Mouse (Mus musculus) forebrain, embryonic 16.5 days (tissue): Measurements from ENCODE around the gene Fstl1. TPM values are rescaled to one million over a fixed set of nuclear protein-coding genes. Genes with fewer than 3 reads are reported as not detected.
A peak's percentile ranks its signal among the peaks of the same experiment; 100 is the strongest.

Experiments
- ATAC-seq: fragments of 200-750 bp; cut with Nextera tagmentation; 2 replicates; pipeline ENCODE4 v1.8.0; 2017; ENCODE audit warnings: mild to moderate bottlenecking, moderate library complexity
- H3K27ac ChIP-seq: fragments of 300-500 bp; sonication (generic); 2 replicates; pipeline ENCODE4 v1.5.1; 2014; ENCODE audit warnings: low read length, control low read depth
- H3K27me3 ChIP-seq: fragments of 300-500 bp; sonication (generic); replicated peaks from 2 replicates; pipeline ENCODE4 v1.6.1; 2014; ENCODE audit warnings: low read length; ENCODE audit not compliant: control insufficient read depth, insufficient read depth
- H3K36me3 ChIP-seq: fragments of 300-500 bp; sonication (generic); 2 replicates; pipeline ENCODE4 v1.6.1; 2014; ENCODE audit not compliant: control insufficient read depth, insufficient read depth
- H3K4me1 ChIP-seq: fragments of 300-500 bp; sonication (generic); replicated peaks from 2 replicates; pipeline ENCODE4 v1.6.1; 2014; ENCODE audit warnings: low read length; ENCODE audit not compliant: control insufficient read depth, insufficient read depth
- H3K4me2 ChIP-seq: fragments of 300-500 bp; sonication (generic); 2 replicates; pipeline ENCODE4 v1.6.1; 2014; ENCODE audit warnings: mild to moderate bottlenecking, low read length, control low read depth
- H3K4me3 ChIP-seq: fragments of 300-500 bp; sonication (generic); replicated peaks from 2 replicates; pipeline ENCODE4 v1.5.1; 2014; ENCODE audit warnings: mild to moderate bottlenecking, low read length, control low read depth
- H3K9ac ChIP-seq: fragments of 300-500 bp; sonication (generic); replicated peaks from 2 replicates; pipeline ENCODE4 v1.6.1; 2014; ENCODE audit warnings: low read depth, low read length, control low read depth
- H3K9me3 ChIP-seq: fragments of 300-500 bp; sonication (generic); 2 replicates; pipeline ENCODE4 v1.6.1; 2016; ENCODE audit warnings: low read length; ENCODE audit not compliant: control insufficient read depth
- WGBS: fragments of 180-500 bp; shearing (Covaris S2); extraction: QIAGEN DNeasy Blood & Tissue Kit; methylation state at CpG from one replicate; pipeline ENCODE4 v1.1.7; 2014; 5-methylcytosine and 5-hydroxymethylcytosine counted together
- polyA plus RNA-seq: library from polyadenylated mRNA; unstranded; fragments of >200 nt; fragmentation: Nextera tagmentation; extraction: Ambion mirVana; gene quantifications from 2 replicates; pipeline ENCODE4 v1.2.1, GENCODE M21; 2015

Fstl1 gene
- polyA plus RNA-seq, 1 experiment from 2014 or later = 75.6 TPM

DNA sequence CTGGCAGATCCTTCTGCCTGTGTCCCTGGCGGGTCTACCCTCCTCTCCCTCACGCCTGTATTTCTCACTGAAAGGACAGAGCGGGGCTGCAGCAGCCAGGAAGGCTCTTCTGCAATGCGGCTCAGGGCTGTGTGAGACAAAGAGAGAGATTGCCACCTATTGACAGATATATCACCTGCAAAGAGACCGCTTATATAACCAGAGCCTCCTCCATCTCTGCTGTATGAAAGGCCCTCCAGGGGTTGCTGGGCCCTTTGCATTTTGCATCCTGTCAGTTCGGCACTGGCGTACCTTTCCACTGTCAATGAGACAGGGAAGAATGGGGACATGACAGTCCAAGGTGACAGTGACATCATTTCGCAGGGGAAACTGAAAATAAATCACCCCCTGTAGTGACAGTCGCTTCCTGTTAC lies 35.8 kb downstream of the Fstl1 start:
- Histone ChIP-seq H3K27ac (no peak overlapping the region), H3K4me1 (peaks cover 26% of the 10 kb centered on the region), H3K9ac (0 out of 2 replicates have a peak overlapping the region, but pooled peaks have one; percentile 26), H3K4me3 (no peak overlapping the region), H3K9me3 (no peaks in the 10 kb centered on the region), H3K27me3 (no peaks in the 10 kb centered on the region), H3K36me3 (no peaks in the 10 kb centered on the region), H3K4me2 (no peak overlapping the region)
- peak; percentile 63 for ATAC-seq
- WGBS = 52% methylated on average over 9 of the region's 9 CpGs

DNA sequence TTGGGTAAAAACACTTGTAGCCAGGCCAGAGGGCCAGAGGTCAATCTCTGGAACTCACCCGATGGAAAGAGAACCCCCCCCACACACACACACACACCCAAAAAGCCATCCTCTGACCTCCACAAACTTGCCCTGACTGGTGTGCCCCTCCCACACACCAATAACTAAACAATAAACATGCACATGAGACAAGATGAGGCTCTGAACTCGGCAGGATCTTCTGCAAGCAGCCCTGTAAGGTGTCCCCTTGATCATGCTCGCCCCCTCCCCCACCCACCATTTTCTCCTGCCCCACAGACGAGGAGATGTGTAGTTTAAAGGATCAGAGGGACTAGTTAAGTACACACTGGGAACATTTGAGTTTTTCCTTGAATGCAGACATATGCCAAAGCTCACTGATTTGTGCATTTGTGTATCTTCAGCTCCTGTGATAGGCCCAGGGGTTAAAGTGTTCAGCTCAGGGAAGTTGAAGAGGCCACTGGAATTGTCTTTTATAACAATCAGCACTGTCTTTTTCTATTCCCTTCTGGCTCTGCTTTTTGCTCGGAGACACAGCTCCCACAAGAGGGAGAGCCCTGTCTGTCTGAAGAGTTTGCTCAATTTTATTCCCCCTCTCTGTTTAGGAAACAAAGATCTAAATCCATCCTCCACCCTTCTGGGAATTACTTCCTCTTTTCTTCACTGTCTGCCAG lies 37.2 kb downstream of the Fstl1 start:
- Histone ChIP-seq H3K27ac (peak overlapping the region; percentile 84), H3K4me2 (peak overlapping the region; percentile 36), H3K4me3 (0 out of 2 replicates have a peak overlapping the region, but pooled peaks have one; percentile 3), H3K36me3 (no peaks in the 10 kb centered on the region), H3K4me1 (peaks cover 26% of the 10 kb centered on the region), H3K27me3 (no peaks in the 10 kb centered on the region), H3K9ac (peak overlapping the region; percentile 32), H3K9me3 (no peaks in the 10 kb centered on the region)
- 40% methylated on average over 5 of the region's 5 CpGs for WGBS
- peak; percentile 19 for ATAC-seq

DNA sequence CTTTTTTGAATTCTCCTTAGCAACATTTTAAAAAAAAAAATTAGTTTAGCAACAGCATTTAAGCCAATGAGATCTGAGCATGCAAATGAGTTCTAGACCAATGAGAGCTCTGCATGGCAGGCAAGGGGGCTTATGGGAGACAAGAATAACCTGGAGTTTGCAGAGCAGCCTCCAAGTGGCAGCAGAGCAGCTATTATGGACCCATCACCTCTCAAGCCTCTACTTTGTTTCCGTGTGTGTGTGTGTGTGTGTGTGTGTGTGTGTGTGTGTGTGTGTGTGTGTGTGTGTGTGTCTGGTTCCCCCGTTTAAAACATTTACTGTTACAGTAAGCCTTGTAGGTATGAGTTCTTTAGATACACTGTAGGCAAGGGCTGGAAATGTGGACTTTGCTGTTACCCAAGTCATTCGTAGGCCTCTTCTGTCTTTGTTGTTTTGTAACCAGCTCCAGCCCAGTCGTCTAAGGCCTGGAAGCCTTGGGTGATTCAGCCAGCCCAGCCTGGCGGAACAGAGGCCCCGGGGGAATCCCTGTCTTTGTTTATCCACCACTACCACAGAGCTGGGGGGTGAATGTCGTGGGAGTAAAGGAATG lies 37.8 kb downstream of the Fstl1 start:
- peaks cover 19% of the 10 kb centered on the region for H3K4me1 ChIP-seq
- peak overlapping the region; percentile 36 for H3K4me2 ChIP-seq
- H3K4me3 ChIP-seq = no peak overlapping the region
- H3K27me3 ChIP-seq = no peaks in the 10 kb centered on the region
- H3K36me3 ChIP-seq = no peaks in the 10 kb centered on the region
- 18% methylated on average over 7 of the region's 7 CpGs for WGBS
- no peak overlapping the region; the same call in 1 of the 2 replicates for H3K9ac ChIP-seq
- peak; percentile 96 for ATAC-seq
- no peaks in the 10 kb centered on the region for H3K9me3 ChIP-seq
- H3K27ac ChIP-seq = peak overlapping the region; percentile 73; the same call in 1 of the 2 replicates

DNA sequence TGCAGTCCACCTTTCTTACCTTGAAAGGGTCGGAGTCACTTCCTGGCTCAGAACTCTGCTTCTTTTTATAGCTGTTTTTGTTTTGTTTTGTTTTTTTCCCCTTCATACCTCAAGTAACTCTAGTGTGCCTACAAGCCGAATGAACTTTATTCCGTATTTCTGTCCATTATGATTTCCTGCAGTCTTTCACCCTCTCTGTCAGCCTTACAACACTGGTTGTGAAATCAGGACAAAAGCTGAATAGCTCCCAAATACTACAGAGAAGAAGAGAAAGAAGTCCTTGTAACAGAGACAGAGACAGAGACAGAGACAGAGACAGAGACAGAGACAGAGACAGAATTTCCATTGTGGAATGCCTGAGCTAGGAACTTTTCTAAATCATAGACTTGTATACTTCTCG lies 41.3 kb downstream of the Fstl1 start:
- Histone ChIP-seq H3K4me3 (no peak overlapping the region), H3K4me1 (peaks cover 11% of the 10 kb centered on the region), H3K9ac (no peak overlapping the region), H3K9me3 (no peaks in the 10 kb centered on the region), H3K27me3 (no peaks in the 10 kb centered on the region), H3K27ac (no peak overlapping the region), H3K4me2 (no peak overlapping the region), H3K36me3 (0 out of 2 replicates have a peak, but pooled peaks cover under 1% of the 10 kb centered on the region)
- WGBS = 91% methylated on average over 4 of the region's 4 CpGs
- ATAC-seq = no peak

DNA sequence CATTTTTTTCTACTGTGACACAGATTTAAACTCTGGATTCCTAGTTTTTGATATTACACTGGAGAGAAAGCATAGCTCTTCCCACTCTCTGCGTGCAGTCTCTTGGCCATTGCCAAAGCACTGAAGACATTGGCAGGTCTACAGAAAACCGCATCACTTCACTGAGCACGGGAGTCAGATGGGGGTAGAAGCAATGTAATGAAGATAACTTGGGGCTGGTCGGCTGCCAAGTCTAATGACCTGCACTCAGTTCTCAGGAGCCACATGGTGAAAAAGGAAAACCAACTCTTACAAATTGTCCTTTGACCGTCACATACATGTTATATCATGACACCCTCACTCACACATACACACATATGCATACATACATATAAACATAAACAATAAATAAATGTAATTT lies 47.3 kb downstream of the Fstl1 start:
- no peaks in the 10 kb centered on the region for H3K4me1 ChIP-seq
- no peak overlapping the region for H3K4me2 ChIP-seq
- H3K9ac ChIP-seq = no peak overlapping the region
- no peaks in the 10 kb centered on the region for H3K9me3 ChIP-seq
- H3K36me3 ChIP-seq = peaks cover 12% of the 10 kb centered on the region; the same call in 1 of the 2 replicates
- no peaks in the 10 kb centered on the region for H3K27me3 ChIP-seq
- H3K4me3 ChIP-seq = no peak overlapping the region
- no peak for ATAC-seq
- WGBS = 66% methylated on average over 5 of the region's 5 CpGs
- no peak overlapping the region for H3K27ac ChIP-seq

DNA sequence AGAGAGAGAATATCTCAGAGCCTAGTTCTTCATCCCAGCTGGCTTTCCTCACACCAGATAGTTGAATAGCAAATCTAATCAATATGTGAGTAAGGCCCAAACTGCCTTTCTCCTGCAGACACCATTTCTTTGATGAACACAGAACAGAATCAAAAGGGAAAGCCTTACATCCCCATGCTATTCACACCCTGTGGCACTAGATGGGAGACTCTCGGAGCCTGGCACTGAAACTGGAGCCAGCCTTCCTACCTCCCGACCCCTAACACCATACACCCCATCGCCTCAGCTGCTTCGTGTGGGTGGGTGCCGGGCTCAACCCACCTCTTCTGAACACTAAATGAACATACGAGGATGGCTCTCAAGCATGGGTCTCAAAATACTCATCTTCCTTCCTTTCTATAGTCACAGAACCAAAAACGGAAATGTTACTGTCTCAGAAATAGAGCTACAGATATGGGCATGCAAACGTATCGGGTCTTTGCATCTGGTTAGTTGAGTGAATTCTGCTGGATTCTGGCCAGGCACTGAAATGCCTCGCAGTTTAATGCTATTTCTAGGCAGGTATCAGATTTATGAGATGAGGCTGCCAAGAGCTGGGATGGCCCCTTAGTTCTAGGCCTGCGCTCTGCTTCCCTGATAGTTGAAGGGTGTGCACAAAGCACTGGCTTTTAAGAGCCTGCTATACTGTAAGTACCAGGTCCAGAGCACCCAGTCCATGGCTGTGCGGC lies 48.3 kb downstream of the Fstl1 start:
- WGBS = 92% methylated on average over 12 of the region's 12 CpGs
- H3K9me3 ChIP-seq = no peaks in the 10 kb centered on the region
- H3K27ac ChIP-seq = no peak overlapping the region
- no peak for ATAC-seq
- H3K9ac ChIP-seq = no peak overlapping the region
- no peaks in the 10 kb centered on the region for H3K27me3 ChIP-seq
- no peak overlapping the region for H3K4me3 ChIP-seq
- H3K36me3 ChIP-seq = peaks cover 13% of the 10 kb centered on the region; the same call in 1 of the 2 replicates
- no peaks in the 10 kb centered on the region for H3K4me1 ChIP-seq
- no peak overlapping the region for H3K4me2 ChIP-seq

DNA sequence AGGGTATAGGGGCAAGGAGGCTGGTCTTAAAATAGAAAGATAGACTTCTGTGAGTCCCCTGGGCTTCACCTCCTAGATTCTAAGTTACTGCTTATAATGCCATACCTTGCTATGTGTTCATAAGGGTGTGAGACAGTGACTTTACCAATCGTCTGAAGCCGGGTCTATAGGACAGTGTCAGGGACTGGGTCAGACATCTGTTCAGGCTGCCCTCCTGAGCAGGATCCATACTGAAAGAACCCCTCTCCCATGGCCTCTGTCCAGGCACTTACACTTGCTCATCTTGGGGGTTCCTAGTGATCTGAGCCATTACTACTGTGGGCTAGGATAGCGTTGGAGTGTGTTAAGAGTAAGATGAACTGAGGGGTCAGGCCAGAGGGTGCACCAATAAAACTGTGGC lies 49.6 kb downstream of the Fstl1 start:
- Histone ChIP-seq H3K4me2 (no peak overlapping the region), H3K27ac (no peak overlapping the region), H3K4me3 (no peak overlapping the region), H3K4me1 (no peaks in the 10 kb centered on the region), H3K9ac (no peak overlapping the region), H3K9me3 (no peaks in the 10 kb centered on the region), H3K27me3 (no peaks in the 10 kb centered on the region), H3K36me3 (peaks cover 13% of the 10 kb centered on the region; the same call in 1 of the 2 replicates)
- 97% methylated on average over 3 of the region's 3 CpGs for WGBS
- ATAC-seq = no peak

DNA sequence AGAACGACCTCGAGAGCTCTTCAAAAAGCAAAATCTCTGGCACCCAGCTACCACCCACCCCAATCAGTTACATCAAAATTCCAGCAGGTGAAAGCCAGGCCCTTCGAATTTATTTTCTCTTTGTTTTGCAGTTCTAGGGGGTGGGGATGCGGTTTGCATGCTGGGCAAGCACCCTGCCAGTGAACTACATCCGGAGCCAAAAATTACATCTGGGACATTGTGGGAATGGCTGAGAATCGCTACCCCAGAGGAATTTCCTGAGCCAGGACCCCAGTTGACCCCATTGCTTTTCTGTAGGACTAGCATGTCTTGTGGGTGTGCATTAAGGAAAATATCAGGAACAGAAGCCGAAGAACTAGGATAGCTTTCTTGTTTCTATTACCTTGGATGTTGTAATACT lies 54.4 kb downstream of the Fstl1 start:
- Histone ChIP-seq H3K9me3 (no peaks in the 10 kb centered on the region), H3K27ac (no peak overlapping the region), H3K27me3 (no peaks in the 10 kb centered on the region), H3K4me2 (no peak overlapping the region), H3K9ac (no peak overlapping the region), H3K4me3 (no peak overlapping the region), H3K4me1 (no peaks in the 10 kb centered on the region), H3K36me3 (peaks cover 10% of the 10 kb centered on the region; the same call in 1 of the 2 replicates)
- WGBS = 77% methylated on average over 7 of the region's 7 CpGs
- no peak for ATAC-seq

DNA sequence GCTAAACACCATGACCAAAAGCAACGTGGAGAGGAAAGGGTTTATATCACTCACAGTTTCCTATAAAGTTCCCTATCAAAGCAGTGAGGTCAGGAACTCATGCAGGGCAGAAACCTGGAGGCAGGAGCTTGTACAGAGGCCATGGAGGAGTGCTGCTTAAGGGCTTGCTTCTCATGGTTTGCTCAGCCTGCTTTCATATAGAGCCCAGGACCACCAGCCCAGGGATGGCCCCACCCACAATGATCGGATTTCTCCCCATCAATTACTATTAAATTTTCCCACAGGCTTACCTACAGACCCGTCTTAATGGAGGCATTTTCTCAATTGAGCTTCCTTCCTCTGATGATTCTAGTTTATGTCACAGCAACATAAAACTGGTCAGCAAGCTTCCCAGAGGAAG lies 60.9 kb downstream of the Fstl1 start:
- Histone ChIP-seq H3K27ac (no peak overlapping the region), H3K4me2 (no peak overlapping the region), H3K9me3 (no peaks in the 10 kb centered on the region), H3K9ac (no peak overlapping the region), H3K4me1 (no peaks in the 10 kb centered on the region), H3K27me3 (no peaks in the 10 kb centered on the region), H3K4me3 (no peak overlapping the region), H3K36me3 (peaks cover 2% of the 10 kb centered on the region; the same call in 1 of the 2 replicates)
- no peak for ATAC-seq
- 89% methylated on average over 3 of the region's 3 CpGs for WGBS
